Mouse (Mus musculus): ENCODE results near the gene Dennd1c.

Gene Dennd1c

DNA sequence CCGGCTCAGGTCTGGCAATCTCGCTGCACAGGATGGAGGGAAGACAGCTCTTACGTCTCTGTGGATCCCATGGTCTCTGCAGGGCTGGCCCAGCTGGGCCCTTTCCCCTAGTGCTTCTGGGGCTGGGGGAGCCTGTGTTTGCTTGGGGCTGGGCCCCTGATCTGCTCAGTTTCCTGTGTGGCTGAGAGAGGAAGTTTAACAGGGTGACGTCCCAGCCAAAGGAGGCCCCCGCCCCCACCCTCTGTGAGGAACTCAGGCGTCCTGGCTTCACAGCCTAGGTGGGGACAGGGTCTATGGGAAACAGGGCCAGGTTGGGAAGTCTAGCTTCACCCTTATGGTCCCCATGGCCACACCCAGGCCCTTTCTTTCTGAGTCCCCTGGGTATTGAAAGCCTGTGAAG lies at the start of gene Dennd1c:
Gene Dennd1c, minus strand, starts transcription at position 179 of the 400 bp plus-strand sequence.
- DNase-seq (ENCODE audit: low read depth) = no peak

DNA sequence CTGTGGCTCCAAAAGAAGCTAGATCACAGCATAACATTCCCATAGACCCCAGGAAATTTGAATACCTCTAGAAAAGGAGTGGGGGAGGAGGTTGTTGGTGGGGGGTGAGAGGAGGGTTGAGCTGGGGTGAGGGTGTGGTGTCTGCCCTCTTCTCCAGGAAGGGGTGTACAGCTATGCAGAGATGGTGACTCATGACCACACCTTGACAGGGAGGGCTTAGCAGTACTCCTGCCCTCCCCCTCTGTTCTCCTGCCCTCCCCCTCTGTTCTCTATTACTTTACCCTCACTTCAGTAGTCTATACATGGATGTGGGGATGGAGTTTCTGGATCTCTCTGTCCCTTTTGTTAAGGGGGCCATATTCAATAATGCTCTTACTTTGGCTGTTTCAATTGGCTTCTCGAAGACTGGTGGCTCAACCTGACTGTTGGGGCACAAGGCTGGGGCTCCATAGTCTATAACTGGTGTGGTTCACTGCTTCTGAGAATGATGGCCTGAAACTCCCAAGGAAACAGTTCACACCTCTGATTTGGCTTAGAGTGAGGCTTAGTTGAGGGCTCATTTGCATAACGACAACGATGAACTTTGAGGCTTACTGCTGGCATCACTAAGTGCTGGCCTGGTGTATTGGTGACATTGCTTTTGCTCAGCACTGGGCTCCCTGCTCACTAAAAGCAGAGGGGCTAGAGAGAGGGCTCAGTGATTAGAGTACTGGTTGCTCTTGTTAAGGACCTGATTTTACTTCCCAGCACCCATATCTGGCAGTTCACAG lies 47.7 kb upstream of the Dennd1c start:
- DNase-seq (ENCODE audit: low read depth) = no peak

DNA sequence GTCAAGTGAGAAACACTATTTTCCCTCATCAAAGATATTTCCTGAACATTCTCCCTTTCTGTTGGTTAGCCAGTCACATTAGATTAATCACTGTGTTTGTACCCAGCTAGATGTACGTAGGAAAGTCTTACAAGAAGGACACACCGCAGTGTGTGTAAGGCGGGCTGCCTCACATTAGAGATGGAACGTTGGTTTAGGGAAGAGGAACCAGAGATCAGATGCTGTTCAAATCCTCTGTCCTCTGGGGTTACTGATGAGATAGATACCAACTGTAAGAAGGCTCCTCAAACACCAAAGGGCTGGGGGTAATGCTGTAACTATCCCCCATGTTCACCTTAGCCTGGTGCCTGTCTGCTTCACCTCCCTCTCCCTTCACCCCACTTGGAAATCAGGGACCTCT lies 46.5 kb upstream of the Dennd1c start:
- DNase-seq (ENCODE audit: low read depth) = no peak

DNA sequence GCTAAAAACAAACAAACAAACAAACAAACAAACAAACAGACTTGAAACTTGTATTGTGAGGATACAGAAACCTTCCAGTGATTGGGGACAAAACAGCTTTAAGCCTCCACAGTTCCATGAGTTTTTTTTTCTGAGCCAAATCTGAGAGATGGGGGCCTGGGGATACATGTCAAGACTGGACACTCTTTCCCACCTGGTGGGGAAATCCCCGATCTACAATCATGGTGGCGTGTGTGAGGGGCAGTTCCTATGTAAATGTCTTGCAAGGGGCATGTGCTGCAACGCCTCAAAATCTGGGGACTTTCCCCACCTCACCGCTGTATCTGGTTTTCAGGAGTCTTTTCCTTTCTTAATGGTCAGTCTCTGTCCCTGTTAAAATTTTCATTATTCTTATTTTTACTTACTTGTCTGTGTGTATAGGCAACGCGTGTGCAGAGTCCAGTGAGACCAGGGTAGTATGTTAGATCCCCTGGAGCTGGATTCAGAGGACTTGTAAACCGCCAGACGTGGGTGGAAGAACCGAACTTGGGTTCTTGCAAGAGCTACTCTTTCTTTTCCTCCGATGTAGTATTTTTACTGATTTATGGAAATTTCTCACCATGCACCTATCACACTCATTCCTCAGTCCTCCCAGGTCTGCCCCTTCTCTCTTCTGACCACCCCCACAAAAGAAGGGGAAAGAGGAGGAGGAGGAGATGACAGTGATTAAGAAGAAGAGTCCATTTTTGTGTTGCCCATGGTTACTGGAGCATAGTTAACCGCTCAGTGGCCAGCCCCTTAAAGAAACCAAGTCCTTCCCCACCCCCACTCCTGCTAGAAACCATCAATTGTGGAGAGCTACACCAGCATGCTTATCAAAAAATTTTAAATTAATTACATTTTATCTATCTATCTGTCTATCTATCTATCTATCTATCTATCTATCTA lies 45.1 kb upstream of the Dennd1c start:
- no peak for DNase-seq (ENCODE audit: low read depth)

DNA sequence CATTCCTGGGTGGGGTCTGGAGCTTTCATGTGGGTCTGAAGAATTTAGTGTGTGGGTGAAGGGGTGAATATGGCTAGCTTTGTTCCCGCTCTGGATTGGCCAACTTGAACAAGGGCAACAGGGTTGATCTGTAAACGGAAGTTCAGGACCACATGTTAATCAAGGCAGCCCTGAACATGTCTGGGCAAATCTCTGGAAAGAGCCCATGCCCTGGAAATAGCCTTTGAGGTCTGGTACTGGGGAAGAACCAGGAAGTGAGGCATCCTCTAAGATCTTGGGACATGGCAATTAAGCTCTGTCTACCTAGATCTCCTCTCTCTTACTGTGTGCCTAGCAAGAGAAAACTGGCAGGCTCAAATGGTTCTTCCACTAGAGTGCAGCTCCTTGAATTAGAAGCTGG lies 43.5 kb upstream of the Dennd1c start:
- no peak for DNase-seq (ENCODE audit: low read depth)

DNA sequence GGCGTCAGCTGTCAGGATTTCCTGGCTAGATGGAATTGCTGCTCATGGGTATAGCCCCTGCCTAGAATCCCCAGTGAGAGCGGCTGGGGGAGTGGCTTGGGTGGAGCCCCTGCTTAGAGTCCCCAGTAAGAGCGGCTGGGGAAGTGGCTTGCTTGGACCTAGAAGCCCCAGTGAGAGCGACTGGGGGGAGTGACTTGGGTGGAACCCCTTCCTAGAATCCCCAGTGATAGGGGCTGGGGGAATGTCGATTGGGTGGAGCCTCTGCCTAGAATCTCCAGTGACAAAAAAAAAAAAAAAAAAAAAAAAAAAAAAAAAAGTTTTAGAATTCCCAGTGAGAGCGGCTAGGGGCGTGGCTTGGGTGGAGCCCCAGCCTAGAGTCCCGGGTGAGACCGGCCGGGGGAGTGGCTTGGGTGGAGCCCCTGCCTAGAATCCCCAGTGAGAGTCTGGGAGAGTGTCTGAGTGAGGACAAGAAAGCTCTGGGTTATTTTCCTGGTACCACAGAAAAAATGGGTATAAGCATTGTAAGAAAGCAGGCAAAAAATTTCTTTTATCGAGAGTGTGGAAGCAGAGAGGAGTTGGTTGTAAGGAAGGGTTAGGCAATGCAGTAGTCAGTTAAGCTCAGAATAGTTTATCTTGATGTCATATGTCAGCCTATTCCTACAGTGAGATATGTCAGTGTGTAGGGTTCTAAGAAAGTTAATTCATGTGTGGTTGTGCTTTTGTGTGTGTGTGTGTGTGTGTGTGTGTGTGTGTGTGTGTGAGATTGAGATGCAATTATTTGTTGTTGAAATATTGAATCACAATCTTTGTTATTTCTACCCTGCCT lies 40.4 kb upstream of the Dennd1c start:
- DNase-seq (ENCODE audit: low read depth) = no peak

DNA sequence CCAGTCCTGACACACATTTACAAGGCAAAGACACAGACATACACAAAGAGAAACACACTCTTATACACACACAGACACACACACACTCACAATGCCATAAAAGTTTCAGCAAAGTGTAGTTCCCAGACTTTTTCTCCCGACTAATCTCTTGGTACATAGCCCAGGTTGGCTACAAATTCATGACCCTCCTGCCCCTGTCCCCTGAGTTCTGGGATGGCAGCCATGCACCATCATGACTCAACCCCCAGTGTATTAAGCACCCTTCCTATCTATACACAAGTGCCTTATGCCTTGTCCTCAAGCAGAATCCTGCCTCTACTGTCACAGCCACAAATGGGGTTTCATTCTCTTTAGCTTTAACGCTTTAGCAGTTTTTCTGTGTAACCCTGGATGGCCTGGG lies 38.5 kb upstream of the Dennd1c start:
- DNase-seq (ENCODE audit: low read depth) = no peak

DNA sequence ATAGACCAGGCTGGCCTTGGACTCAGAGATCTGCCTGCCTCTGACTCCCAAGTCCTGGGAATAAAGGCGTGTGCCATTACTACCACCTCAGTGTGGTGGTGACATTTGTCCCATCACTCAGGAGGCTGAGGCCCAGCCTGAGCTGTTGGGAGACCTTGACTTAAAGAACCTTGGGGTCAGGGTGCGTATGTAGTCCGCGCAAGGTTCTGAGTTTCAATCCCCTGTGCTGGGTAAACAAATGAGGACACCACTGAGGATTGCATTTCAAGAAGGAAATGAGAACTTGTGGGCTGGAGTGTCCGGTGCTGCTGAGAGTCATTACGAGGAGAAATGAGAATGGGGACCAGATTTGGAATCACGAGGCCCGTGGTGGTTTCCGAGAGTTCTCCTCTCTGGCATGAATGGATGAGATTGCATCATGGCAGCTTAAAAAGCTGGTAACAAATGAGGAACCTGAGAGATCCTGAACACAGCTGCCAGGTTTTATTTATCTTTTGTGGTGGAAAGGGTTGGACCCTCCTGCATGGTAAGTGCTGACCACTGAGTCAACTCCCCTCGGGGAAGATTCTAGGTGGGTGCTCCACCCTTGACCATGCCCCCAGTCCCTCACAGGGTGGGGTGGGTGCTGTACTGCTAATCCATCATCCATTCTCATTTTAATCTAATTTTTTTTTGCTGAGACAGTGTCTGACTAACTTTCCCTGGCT lies 34.6 kb upstream of the Dennd1c start:
- DNase-seq (ENCODE audit: low read depth) = no peak

DNA sequence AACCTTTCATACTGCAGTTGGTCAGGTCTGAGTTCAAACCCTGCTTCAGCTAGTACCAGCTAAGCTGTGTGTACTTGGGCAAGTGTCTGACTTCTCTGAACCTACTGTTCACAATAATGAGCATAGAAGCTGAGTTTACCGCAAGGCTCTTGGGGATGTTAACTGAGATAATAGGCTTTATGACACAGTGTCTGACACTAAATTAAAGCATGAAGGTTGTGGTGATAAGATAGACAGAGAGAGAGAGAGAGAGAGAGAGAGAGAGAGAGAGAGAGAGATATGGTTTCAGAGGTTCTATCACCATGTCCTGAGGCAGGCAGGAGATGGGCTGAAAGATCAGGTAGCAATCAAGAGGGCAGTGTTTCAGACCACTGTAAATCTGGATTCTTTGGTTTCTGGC lies 31.7 kb upstream of the Dennd1c start:
- DNase-seq (ENCODE audit: low read depth) = no peak

DNA sequence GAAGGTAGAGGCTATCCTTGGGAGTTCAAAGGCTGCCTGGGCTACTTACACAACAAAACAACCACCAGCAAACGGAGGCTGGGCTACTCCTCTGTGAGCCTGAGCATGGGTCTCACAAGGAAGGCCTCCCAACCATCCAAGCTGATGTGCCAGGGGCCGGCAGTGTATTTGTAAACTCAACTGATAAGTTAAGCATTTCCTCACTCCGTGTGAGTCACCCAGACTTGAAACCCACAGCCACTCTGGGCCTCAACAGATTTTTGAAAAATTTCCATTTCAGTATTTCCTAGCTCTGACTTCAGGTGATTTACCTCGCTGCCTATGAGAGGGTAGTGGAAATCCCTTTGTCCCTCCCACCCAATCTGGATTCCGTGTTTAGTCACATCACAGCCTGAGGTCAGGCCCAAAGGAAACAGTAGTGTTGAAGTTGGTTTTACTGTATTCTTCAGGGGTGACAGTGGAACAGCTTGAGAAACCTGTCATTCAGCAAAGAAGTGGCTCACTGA lies 30.4 kb upstream of the Dennd1c start:
- no peak for DNase-seq (ENCODE audit: low read depth)

DNA sequence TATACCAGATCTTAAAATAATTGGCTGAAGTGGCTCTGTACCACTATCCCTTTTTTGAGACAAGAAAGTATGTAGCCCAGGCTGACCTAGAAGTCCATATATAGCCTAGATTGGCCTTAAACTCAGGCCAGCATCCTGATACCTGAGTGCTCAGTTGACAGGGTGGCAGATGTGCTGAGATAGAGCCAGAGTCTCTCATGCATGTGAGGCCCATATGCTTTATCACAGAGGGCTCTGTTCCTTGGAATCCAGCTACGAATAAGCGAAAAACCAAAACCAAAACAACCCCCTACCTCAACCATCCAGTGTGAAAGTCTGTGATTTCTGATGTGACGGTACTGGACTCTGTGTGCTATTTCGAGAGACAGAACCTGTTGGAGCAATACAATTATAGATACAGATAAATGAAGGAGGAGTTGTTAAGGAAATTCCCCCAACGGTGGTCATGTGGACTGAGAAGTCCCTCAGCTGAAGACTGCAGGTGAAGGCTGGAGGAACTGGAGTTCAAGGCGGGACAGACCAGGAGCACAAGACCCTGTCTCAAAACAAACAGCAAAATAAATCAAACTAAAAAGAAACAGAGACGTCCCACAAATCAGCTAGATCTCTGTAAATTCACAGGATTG lies 29.8 kb upstream of the Dennd1c start:
- no peak for DNase-seq (ENCODE audit: low read depth)

DNA sequence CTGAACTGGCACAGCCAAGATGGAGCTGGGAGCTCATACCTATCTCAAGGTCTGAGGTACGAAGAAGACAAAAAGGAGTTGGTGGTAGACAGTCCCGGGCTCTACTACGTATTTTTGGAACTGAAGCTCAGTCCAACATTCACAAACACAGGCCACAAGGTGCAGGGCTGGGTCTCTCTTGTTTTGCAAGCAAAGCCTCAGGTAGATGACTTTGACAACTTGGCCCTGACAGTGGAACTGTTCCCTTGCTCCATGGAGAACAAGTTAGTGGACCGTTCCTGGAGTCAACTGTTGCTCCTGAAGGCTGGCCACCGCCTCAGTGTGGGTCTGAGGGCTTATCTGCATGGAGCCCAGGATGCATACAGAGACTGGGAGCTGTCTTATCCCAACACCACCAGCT lies 28.8 kb upstream of the Dennd1c start:
- DNase-seq (ENCODE audit: low read depth) = no peak

DNA sequence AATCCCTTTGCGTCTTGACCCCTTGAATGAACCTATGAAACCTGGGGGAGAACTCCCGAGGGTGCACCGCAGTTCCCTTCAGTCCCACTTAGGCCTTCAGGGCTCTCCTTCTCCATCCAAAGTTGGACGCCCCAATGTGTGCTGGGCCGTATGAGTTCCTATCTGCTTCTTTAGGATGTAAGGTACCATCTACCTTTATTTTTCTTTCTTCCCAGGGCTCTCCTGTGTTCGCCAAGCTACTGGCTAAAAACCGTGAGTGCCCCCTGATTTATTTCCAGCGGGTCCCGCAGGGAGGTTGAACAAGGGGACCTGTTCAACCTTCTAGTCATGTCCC lies 27.7 kb upstream of the Dennd1c start:
- no peak for DNase-seq (ENCODE audit: low read depth)

DNA sequence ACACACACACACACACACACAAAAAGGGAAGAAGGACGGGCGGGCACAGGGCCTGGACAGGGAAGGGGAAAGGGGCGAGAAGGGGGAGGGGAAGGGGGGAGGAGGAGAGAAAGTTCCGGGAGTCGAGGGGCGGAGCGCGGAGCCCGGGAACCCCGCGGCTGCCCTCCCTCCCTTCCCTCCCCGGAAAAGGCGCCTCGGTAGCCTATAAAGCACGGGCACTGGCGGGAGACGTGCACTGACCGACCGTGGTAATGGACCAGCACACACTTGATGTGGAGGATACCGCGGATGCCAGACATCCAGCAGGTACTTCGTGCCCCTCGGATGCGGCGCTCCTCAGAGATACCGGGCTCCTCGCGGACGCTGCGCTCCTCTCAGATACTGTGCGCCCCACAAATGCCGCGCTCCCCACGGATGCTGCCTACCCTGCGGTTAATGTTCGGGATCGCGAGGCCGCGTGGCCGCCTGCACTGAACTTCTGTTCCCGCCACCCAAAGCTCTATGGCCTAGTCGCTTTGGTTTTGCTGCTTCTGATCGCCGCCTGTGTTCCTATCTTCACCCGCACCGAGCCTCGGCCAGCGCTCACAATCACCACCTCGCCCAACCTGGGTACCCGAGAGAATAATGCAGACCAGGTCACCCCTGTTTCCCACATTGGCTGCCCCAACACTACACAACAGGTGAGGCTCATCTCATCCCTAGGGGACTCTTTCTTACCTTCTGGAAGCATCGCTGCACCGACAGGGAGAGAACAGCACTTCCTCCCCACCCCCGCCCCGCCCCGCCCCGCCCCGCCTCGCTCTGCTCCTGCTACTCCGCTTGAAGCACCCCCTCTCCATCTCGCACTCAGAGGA lies 27.1 kb upstream of the Dennd1c start, which contains the start of gene Tnfsf9:
Gene Tnfsf9, plus strand, starts transcription at position 145 of the 854 bp plus-strand sequence.
- no peak for DNase-seq (ENCODE audit: low read depth)

DNA sequence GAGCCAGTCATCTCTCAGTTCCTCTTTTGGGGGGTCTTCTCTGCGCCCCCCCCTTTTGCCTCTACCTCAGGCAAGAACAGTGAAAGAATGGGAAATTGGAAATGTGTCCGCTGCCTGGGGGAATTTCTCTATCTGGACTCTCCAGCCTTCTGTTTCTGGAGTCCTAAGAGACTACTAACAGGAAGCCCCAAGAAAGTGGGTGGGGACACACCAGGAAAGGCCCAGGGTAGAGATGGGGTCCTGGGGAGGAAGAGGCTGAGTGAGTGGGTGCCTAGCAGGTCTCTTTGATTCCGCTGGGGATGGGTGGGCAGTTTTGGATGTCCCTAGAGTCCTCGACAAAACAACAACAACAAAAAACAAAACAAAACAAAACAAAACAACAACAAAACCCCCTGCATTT lies 26.2 kb upstream of the Dennd1c start:
- no peak for DNase-seq (ENCODE audit: low read depth)

DNA sequence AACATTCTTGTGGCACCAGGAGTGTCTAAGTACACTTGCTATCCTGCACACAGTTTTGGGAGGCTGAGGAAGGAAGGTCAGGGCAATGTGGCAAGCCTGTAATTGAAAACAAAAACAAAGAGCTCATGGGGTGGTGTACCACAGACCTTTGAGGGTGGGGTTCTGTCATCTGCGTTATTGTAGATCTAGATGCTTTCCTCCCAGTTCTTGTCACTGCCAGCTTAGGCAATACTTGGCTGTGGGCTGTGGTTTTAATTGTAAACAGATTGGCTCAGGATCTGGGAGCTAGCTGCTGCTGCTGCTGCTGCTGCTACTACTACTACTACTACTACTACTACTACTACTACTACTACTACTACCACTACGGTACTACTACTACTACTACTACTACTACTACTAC lies 24.0 kb upstream of the Dennd1c start:
- no peak for DNase-seq (ENCODE audit: low read depth)

DNA sequence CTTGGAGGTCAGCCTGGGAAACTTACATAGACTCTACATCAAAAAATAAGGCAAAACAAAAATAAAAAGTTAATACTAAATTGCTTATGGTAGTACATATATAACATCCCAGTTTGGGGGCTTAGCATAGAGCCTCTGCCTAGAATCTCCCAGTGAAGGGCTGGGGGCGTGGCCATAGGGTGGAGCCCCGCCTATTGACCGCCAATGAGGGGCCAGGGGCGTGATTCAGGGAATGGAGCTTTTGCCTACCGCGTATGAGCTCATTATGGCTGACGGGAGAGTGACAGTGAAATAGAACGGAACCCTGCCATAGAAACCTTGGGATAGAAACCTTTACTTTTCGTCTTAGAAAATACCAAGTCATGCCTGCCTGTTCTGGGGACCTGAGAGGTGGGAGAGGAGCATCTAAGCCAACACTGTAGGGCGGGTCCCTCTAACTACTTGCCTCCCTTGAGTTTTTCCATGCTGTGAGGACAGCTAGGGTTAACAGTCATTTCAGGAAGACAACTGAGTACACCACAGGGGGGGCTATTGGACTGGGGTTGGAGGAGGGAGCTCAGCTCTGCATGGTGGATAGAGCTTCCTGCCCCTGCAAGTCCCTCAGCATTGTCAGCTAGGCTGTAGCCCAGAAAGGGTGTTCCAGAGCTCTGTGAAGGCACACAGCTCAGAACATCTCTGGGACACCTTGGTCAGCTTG lies 21.5 kb upstream of the Dennd1c start:
- peak; percentile 59 for DNase-seq (ENCODE audit: low read depth)

DNA sequence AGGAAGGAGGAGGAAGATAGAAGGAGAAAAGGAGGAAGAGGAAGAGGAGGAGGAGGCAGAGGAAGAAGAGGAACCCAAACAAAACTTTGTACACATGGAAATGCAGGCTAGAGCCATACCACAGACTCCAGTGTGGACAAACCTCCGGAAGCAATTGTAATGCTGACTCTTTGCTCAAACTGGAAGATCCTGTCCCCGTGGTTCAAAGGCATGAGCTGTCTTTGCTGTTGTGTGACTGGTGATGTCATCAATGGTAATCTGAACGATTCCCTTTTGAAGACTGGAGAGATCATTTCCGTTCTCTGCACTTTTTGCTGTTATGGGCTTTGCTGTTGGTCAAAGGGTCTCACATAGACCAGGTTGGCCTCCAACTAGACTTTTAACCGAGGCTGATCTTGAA lies 20.0 kb upstream of the Dennd1c start:
- no peak for DNase-seq (ENCODE audit: low read depth)

DNA sequence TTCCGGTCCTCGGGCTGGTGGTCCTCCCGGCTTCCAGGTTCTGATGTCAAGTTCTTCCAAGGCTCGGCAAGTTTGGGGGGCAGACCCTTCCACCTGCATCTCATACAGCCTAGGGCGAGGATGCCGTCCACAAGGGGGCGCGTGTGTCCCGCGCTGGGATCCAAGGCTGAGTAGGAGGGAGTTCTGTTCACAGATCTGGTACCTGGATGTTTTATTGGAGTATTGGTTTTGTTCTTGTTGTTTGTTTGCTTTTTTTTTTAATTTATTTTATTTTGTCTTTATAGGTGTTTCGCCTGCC lies 18.3 kb upstream of the Dennd1c start:
- peak; percentile 66 for DNase-seq (ENCODE audit: low read depth)

Measured in c-Kit-positive CD71-positive TER-119-negative erythroid progenitor cells, embryonic 14.5 days (primary cell).